Mouse (Mus musculus) urinary bladder, adult 2 months (tissue): Measurements from ENCODE around the gene Chrm3. TPM values are rescaled to one million over a fixed set of nuclear protein-coding genes. Genes with fewer than 3 reads are reported as not detected.

Source experiments
- DNase-seq: peaks from one replicate; pipeline ENCODE4 v3.0.0; 2022; ENCODE audit warnings: low spot score
- polyA plus RNA-seq: library from polyadenylated mRNA; depleted of rRNA; stranded (reverse); fragments of >200 nt; gene quantifications from 2 replicates; pipeline ENCODE4 v1.2.3, GENCODE M21; 2012

The Chrm3 gene
- polyA plus RNA-seq, 1 experiment = 25.5 TPM

GRCm38 (mm10) chr13:10071165-10071564 is 289.5 kb downstream of the Chrm3 start:
- DNase-seq = no peak

- DNase-seq = no peak
Measured at GRCm38 (mm10) chr13:10068927-10069580, 291.6 kb downstream of the Chrm3 start.

- no peak for DNase-seq
Measured at GRCm38 (mm10) chr13:10066829-10067618, 293.6 kb downstream of the Chrm3 start.

GRCm38 (mm10) chr13:10065776-10066175 is 294.9 kb downstream of the Chrm3 start:
- no peak for DNase-seq

GRCm38 (mm10) chr13:10062681-10063080 is 298.0 kb downstream of the Chrm3 start:
- no peak for DNase-seq

- DNase-seq = no peak
Measured at GRCm38 (mm10) chr13:10058993-10059392, 301.7 kb downstream of the Chrm3 start.

GRCm38 (mm10) chr13:10057644-10058198 is 302.9 kb downstream of the Chrm3 start:
- no peak for DNase-seq

- no peak for DNase-seq
Measured at GRCm38 (mm10) chr13:10054086-10054485, 306.6 kb downstream of the Chrm3 start.

GRCm38 (mm10) chr13:10053301-10053889 is 307.3 kb downstream of the Chrm3 start:
- DNase-seq = no peak

GRCm38 (mm10) chr13:10045651-10046350 is 314.8 kb downstream of the Chrm3 start:
- no peak for DNase-seq

- no peak for DNase-seq
Measured at GRCm38 (mm10) chr13:10044084-10044483, 316.6 kb downstream of the Chrm3 start.

- DNase-seq = no peak
Measured at GRCm38 (mm10) chr13:10033570-10034399, 326.9 kb downstream of the Chrm3 start.

- DNase-seq = no peak
Measured at GRCm38 (mm10) chr13:10031547-10031946, 329.1 kb downstream of the Chrm3 start.

GRCm38 (mm10) chr13:10029944-10030343 is 330.7 kb downstream of the Chrm3 start:
- DNase-seq = no peak

- DNase-seq = no peak
Measured at GRCm38 (mm10) chr13:10025134-10025533, 335.5 kb downstream of the Chrm3 start.

GRCm38 (mm10) chr13:10023112-10023511 is 337.5 kb downstream of the Chrm3 start:
- DNase-seq = no peak

- DNase-seq = no peak
Measured at GRCm38 (mm10) chr13:10019252-10019651, 341.4 kb downstream of the Chrm3 start.

- no peak for DNase-seq
Measured at GRCm38 (mm10) chr13:10002916-10003315, 357.7 kb downstream of the Chrm3 start.

- DNase-seq = no peak
Measured at GRCm38 (mm10) chr13:9997664-9998328, 362.9 kb downstream of the Chrm3 start.

GRCm38 (mm10) chr13:9995852-9996251 is 364.8 kb downstream of the Chrm3 start:
- DNase-seq = no peak
